Mouse (Mus musculus): ENCODE measurements around the gene Pmm2. TPM values are rescaled to one million over a fixed set of nuclear protein-coding genes. Genes with fewer than 3 reads are reported as not detected.

Pmm2 gene
- polyA plus RNA-seq, 1 experiment = 31.7 TPM

GRCm38 (mm10) chr16:8670041-8671035 lies 32.9 kb downstream of the Pmm2 start:
- Histone ChIP-seq H3ac (ENCODE audit: control insufficient read depth, insufficient read length) (peak overlapping the region; percentile 38), H3K4me3 (peak overlapping the region; percentile 65), H3K79me2 (ENCODE audit: control insufficient read depth, insufficient read depth) (peaks cover 59% of the 10 kb centered on the region), H3K36me3 (ENCODE audit: control insufficient read depth, insufficient read depth) (no peaks in the 10 kb centered on the region), H3K4me2 (ENCODE audit: low read depth) (peak overlapping the region; percentile 95), H3K27me3 (ENCODE audit: control insufficient read depth, insufficient read depth, insufficient read length) (no peaks in the 10 kb centered on the region)
- TF ChIP-seq SRF (IDR thresholded peaks at IDR 0.05; ENCODE audit: control insufficient read depth, insufficient read length, low read depth) (no peak), POLR2A (IDR thresholded peaks at IDR 0.05; ENCODE audit: insufficient read length, low read depth) (peak; percentile 44)

- Histone ChIP-seq H3K36me3 (ENCODE audit: control insufficient read depth, insufficient read depth) (no peaks in the 10 kb centered on the region), H3K27me3 (ENCODE audit: control insufficient read depth, insufficient read depth, insufficient read length) (no peaks in the 10 kb centered on the region), H3K79me2 (ENCODE audit: control insufficient read depth, insufficient read depth) (peaks cover 45% of the 10 kb centered on the region), H3K4me3 (peak within 1 kb of the TSS; percentile 65), H3K4me2 (ENCODE audit: low read depth) (peak within 1 kb of the TSS; percentile 95), H3ac (ENCODE audit: control insufficient read depth, insufficient read length) (peak within 1 kb of the TSS; percentile 38)
- TF ChIP-seq TCF3 (IDR thresholded peaks at IDR 0.05; ENCODE audit: insufficient read length, low read depth) (peak; percentile 1), TCF12 (IDR thresholded peaks at IDR 0.05; ENCODE audit: insufficient read depth, poor library complexity, severe bottlenecking) (no peak), USF1 (IDR thresholded peaks at IDR 0.05; ENCODE audit: low read depth) (no peak), REST (IDR thresholded peaks at IDR 0.05; ENCODE audit: insufficient read depth, insufficient read length) (no peak), SRF (IDR thresholded peaks at IDR 0.05; ENCODE audit: control insufficient read depth, insufficient read length, low read depth) (no peak), MAX (IDR thresholded peaks at IDR 0.05; ENCODE audit: low read depth) (no peak), POLR2AphosphoS2 (IDR thresholded peaks at IDR 0.05; ENCODE audit: insufficient read length, low read depth) (peak; percentile 96), CEBPB (IDR thresholded peaks at IDR 0.05; ENCODE audit: insufficient read depth, poor library complexity, severe bottlenecking) (no peak), MYOG (IDR thresholded peaks at IDR 0.05; ENCODE audit: control insufficient read depth in 1 of 3, insufficient read depth in 1 of 3, insufficient read length in 2 of 3, low read depth in 2 of 3) (peak in 2 of 3 experiments; percentile 74 to 85), POLR2A (IDR thresholded peaks at IDR 0.05; ENCODE audit: insufficient read length, low read depth) (peak; percentile 90), MYOD1 (IDR thresholded peaks at IDR 0.05; ENCODE audit: control insufficient read depth in 1 of 3, insufficient read length in 2 of 3, low read depth in 2 of 3) (peak in 2 of 3 experiments; percentile 75 to 86), E2F4 (IDR thresholded peaks at IDR 0.05; ENCODE audit: insufficient read depth) (no peak)
These were observed 34.3 kb downstream of the Pmm2 start, which contains the start of gene Carhsp1 for GRCm38 (mm10) chr16:8671551-8672349. TSS of gene Carhsp1 (minus strand) at chr16:8672155.

DNA sequence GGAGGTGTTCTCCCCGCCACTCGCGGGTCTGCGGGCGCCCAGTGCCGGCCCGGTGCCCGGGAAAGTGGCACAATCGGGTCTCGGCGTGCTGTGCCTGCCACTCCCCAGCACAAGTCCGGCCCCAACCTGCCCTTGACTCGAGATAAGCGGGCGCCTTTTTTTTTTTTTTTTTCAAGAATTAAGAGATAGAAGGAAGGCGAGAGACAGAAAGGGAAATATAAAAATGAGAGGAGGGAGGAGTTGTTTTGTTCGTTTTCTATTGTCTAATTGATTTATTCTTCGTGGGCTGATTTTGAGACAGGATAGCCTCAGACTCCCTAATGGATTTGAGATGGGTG lies 34.8 kb downstream of the Pmm2 start:
- H3K4me3 ChIP-seq = peak overlapping the region; percentile 65
- TF ChIP-seq USF1 (IDR thresholded peaks at IDR 0.05; ENCODE audit: low read depth) (no peak), MAX (IDR thresholded peaks at IDR 0.05; ENCODE audit: low read depth) (no peak), E2F4 (IDR thresholded peaks at IDR 0.05; ENCODE audit: insufficient read depth) (no peak), MYOD1 (IDR thresholded peaks at IDR 0.05; ENCODE audit: control insufficient read depth in 1 of 3, insufficient read length in 2 of 3, low read depth in 2 of 3) (no peak), POLR2AphosphoS2 (IDR thresholded peaks at IDR 0.05; ENCODE audit: insufficient read length, low read depth) (no peak), TCF3 (IDR thresholded peaks at IDR 0.05; ENCODE audit: insufficient read length, low read depth) (no peak), TCF12 (IDR thresholded peaks at IDR 0.05; ENCODE audit: insufficient read depth, poor library complexity, severe bottlenecking) (no peak), SRF (IDR thresholded peaks at IDR 0.05; ENCODE audit: control insufficient read depth, insufficient read length, low read depth) (no peak), MYOG (IDR thresholded peaks at IDR 0.05; ENCODE audit: control insufficient read depth in 1 of 3, insufficient read depth in 1 of 3, insufficient read length in 2 of 3, low read depth in 2 of 3) (no peak), POLR2A (IDR thresholded peaks at IDR 0.05; ENCODE audit: insufficient read length, low read depth) (no peak), REST (IDR thresholded peaks at IDR 0.05; ENCODE audit: insufficient read depth, insufficient read length) (no peak), CEBPB (IDR thresholded peaks at IDR 0.05; ENCODE audit: insufficient read depth, poor library complexity, severe bottlenecking) (no peak)
- H3K27me3 ChIP-seq (ENCODE audit: control insufficient read depth, insufficient read depth, insufficient read length) = no peaks in the 10 kb centered on the region
- no peaks in the 10 kb centered on the region for H3K36me3 ChIP-seq (ENCODE audit: control insufficient read depth, insufficient read depth)
- peak overlapping the region; percentile 38 for H3ac ChIP-seq (ENCODE audit: control insufficient read depth, insufficient read length)
- H3K79me2 ChIP-seq (ENCODE audit: control insufficient read depth, insufficient read depth) = peaks cover 39% of the 10 kb centered on the region
- H3K4me2 ChIP-seq (ENCODE audit: low read depth) = peak overlapping the region; percentile 71

DNA sequence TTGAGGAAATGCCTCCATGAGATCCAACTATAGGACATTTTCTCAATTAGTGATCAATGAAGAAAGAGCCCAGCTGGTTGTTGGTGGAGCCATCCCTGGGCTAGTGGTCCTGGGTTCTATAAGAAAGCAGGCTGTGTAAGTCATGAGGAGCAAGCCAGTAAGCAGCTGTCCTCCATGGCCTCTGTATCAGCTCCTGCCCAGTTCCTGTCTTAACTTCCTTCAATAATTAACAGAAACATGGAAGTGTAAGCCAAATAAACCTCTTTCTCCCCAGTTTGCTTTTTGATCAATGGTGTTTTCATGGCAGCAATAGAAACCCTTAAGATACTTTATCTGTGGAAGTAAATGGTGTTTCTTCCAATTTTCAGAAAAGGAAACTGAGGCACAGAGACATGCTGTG lies 35.3 kb downstream of the Pmm2 start:
- Histone ChIP-seq H3K27me3 (ENCODE audit: control insufficient read depth, insufficient read depth, insufficient read length) (no peaks in the 10 kb centered on the region), H3K79me2 (ENCODE audit: control insufficient read depth, insufficient read depth) (peaks cover 35% of the 10 kb centered on the region), H3K4me2 (ENCODE audit: low read depth) (peak overlapping the region; percentile 71), H3K36me3 (ENCODE audit: control insufficient read depth, insufficient read depth) (no peaks in the 10 kb centered on the region), H3ac (ENCODE audit: control insufficient read depth, insufficient read length) (no peak overlapping the region), H3K4me3 (peak overlapping the region; percentile 65)
- no peak for TF ChIP-seq SRF (IDR thresholded peaks at IDR 0.05; ENCODE audit: control insufficient read depth, insufficient read length, low read depth)
- no peak for TF ChIP-seq MAX (IDR thresholded peaks at IDR 0.05; ENCODE audit: low read depth)
- TF ChIP-seq MYOG (IDR thresholded peaks at IDR 0.05; ENCODE audit: control insufficient read depth in 1 of 3, insufficient read depth in 1 of 3, insufficient read length in 2 of 3, low read depth in 2 of 3) = no peak
- no peak for TF ChIP-seq REST (IDR thresholded peaks at IDR 0.05; ENCODE audit: insufficient read depth, insufficient read length)

Data from myocyte (in vitro differentiated cells).